Mouse (Mus musculus) spleen, adult 2 months (tissue): ENCODE results near the gene Hoxc9. TPM values are rescaled to one million over a fixed set of nuclear protein-coding genes. Genes with fewer than 3 reads are reported as not detected.

Experiments used
- DNase-seq, 2 experiments: peaks; one replicate each; pipeline versions ENCODE4 v3.0.0 to v3.0.0-alpha.2; 2012 to 2021; ENCODE audit warnings: low spot score in 2 of 2, low read depth in 1 of 2
- H3K27ac ChIP-seq: fragments of 200-500 bp; 2 replicates; pipeline ENCODE4 v1.5.1; 2012; ENCODE audit warnings: low read length, inconsistent platforms; ENCODE audit not compliant: insufficient read depth
- H3K27me3 ChIP-seq: fragments of 200-500 bp; 2 replicates; pipeline ENCODE4 v1.6.1; 2012; ENCODE audit warnings: mild to moderate bottlenecking, moderate library complexity, low read length, inconsistent platforms; ENCODE audit not compliant: control insufficient read depth, insufficient read depth
- H3K36me3 ChIP-seq: fragments of 200-500 bp; 2 replicates; pipeline ENCODE4 v1.6.1; 2012; ENCODE audit warnings: mild to moderate bottlenecking, low read length, inconsistent platforms; ENCODE audit not compliant: control insufficient read depth, insufficient read depth
- H3K4me1 ChIP-seq: fragments of 200-500 bp; 2 replicates; pipeline ENCODE4 v1.6.1; 2011; ENCODE audit warnings: inconsistent platforms; ENCODE audit not compliant: control insufficient read depth, insufficient read depth, insufficient read length
- H3K4me3 ChIP-seq: fragments of 200-500 bp; 2 replicates; pipeline ENCODE4 v1.5.1; 2011; ENCODE audit warnings: mild to moderate bottlenecking, inconsistent platforms; ENCODE audit not compliant: insufficient read depth, insufficient read length; ENCODE audit errors: extremely low read depth
- CTCF ChIP-seq: fragments of 200-500 bp; IDR thresholded peaks from 2 replicates; pipeline ENCODE4 v1.5.1; 2011; ENCODE audit warnings: mild to moderate bottlenecking, inconsistent platforms; ENCODE audit not compliant: insufficient read depth, insufficient read length, insufficient replicate concordance; ENCODE audit errors: extremely low read depth
- POLR2A ChIP-seq: fragments of 200-500 bp; IDR thresholded peaks from 2 replicates; pipeline ENCODE4 v1.6.1; 2011; ENCODE audit warnings: low read depth, low read length, inconsistent platforms
- WGBS: fragments of 180-500 bp; shearing (Covaris S2); methylation state at CpG from one replicate; pipeline ENCODE4 v1.1.7; 2018; 5-methylcytosine and 5-hydroxymethylcytosine counted together
- polyA plus RNA-seq: library from polyadenylated mRNA; depleted of rRNA; stranded (reverse); fragments of >200 nt; gene quantifications from 2 replicates; pipeline ENCODE4 v1.2.3, GENCODE M21; 2012

Gene Hoxc9
- polyA plus RNA-seq, 1 experiment, result not detected

DNA sequence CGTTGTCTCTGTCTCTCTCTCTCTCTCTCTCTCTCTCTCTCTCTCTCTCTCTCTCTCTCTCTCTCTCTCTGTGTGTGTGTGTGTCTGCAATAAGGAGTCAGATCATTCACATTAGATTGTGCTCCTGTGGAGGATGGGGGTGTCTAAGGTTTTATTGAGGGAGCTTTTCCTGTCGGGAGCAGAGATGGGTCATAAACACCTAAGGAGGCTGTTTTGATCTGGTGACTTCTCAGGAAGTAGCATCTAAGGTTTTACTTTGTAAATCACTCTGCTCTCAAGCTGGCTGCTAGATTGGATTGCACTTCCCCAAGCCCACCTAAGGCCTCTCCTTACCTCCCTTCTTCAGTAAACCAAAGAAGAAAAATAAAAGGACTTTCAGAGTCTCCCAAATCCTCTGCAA is 47.9 kb downstream of the Hoxc9 start:
- H3K27me3 ChIP-seq, result peaks cover 16% of the 10 kb centered on the region
- DNase-seq, result no peak
- TF ChIP-seq CTCF (no peak), POLR2A (no peak)
- 13% methylated on average over 2 of the region's 2 CpGs for WGBS
- no peaks in the 10 kb centered on the region for H3K4me1 ChIP-seq
- no peak overlapping the region for H3K4me3 ChIP-seq
- H3K27ac ChIP-seq, result no peak overlapping the region
- H3K36me3 ChIP-seq, result no peaks in the 10 kb centered on the region

GRCm38 (mm10) chr15:103027266-103028235 is 51.3 kb downstream of the Hoxc9 start:
- Histone ChIP-seq H3K4me1 (no peaks in the 10 kb centered on the region), H3K27ac (no peak overlapping the region), H3K36me3 (no peaks in the 10 kb centered on the region), H3K27me3 (peaks cover 18% of the 10 kb centered on the region), H3K4me3 (no peak overlapping the region)
- 11% methylated on average over 43 of the region's 43 CpGs for WGBS
- TF ChIP-seq POLR2A (no peak), CTCF (no peak)
- no peak for DNase-seq

DNA sequence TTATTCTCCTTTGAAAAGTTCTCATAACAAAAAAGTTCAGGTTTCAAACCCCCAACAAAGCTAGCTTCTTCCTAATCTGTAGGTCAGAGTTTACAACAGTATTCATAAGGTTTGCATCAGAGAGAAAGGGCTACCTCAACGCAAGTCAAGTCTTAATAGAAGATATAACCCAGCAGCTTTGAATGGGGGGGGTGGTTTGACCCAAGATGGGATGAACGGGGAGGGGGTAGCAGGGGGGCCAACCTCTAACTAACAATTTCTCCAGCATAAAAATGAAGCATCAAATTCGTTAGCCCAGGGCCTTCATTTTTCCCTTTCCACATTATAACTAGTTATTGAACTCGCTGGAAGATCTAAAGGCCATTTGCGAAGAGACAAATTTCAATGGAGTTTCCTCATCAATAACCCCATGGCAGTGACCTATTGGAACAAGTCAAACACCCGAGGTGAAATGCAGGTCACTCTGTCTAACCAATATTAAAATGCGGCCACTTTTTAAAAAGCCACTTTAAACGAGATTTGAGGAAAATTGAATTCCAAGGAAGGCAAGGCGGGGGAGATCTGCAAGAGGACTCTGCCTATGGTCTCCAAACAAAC is 52.8 kb downstream of the Hoxc9 start:
- TF ChIP-seq POLR2A, result no peak
- WGBS, result 59% methylated on average over 9 of the region's 9 CpGs
- H3K27me3 ChIP-seq, result peaks cover 20% of the 10 kb centered on the region

GRCm38 (mm10) chr15:103030142-103030541 is 53.9 kb downstream of the Hoxc9 start:
- no peak overlapping the region for H3K27ac ChIP-seq
- WGBS, result 19% methylated on average over 8 of the region's 8 CpGs
- no peak for TF ChIP-seq POLR2A
- TF ChIP-seq CTCF, result no peak
- peaks cover 27% of the 10 kb centered on the region for H3K27me3 ChIP-seq
- H3K4me3 ChIP-seq, result no peak overlapping the region
- H3K4me1 ChIP-seq, result no peaks in the 10 kb centered on the region; the same call in none of the 2 replicates
- DNase-seq, result no peak
- H3K36me3 ChIP-seq, result no peaks in the 10 kb centered on the region

More for the DNA sequence above, 52.8 kb downstream of the Hoxc9 start:
- no peaks in the 10 kb centered on the region for H3K4me1 ChIP-seq
- H3K36me3 ChIP-seq, result no peaks in the 10 kb centered on the region
- DNase-seq, result no peak
- no peak overlapping the region for H3K4me3 ChIP-seq
- H3K27ac ChIP-seq, result no peak overlapping the region

GRCm38 (mm10) chr15:103032167-103032566 is 55.9 kb downstream of the Hoxc9 start:
- H3K4me1 ChIP-seq, result no peaks in the 10 kb centered on the region; the same call in none of the 2 replicates
- no peak for DNase-seq
- 8% methylated on average over 2 of the region's 3 CpGs for WGBS
- H3K27me3 ChIP-seq, result peaks cover 22% of the 10 kb centered on the region
- H3K27ac ChIP-seq, result no peak overlapping the region
- no peak overlapping the region for H3K4me3 ChIP-seq
- TF ChIP-seq CTCF (no peak), POLR2A (no peak)
- no peaks in the 10 kb centered on the region for H3K36me3 ChIP-seq

GRCm38 (mm10) chr15:103032646-103033575 is 56.7 kb downstream of the Hoxc9 start:
- Histone ChIP-seq H3K36me3 (no peaks in the 10 kb centered on the region), H3K4me1 (no peaks in the 10 kb centered on the region; the same call in none of the 2 replicates), H3K27me3 (peaks cover 20% of the 10 kb centered on the region), H3K27ac (no peak overlapping the region), H3K4me3 (no peak overlapping the region)
- TF ChIP-seq POLR2A, result no peak
- no peak for TF ChIP-seq CTCF
- DNase-seq, result no peak
- WGBS, result 4% methylated on average over 26 of the region's 26 CpGs
